Mouse (Mus musculus): ENCODE measurements around the gene Setd1b. TPM values are rescaled to one million over a fixed set of nuclear protein-coding genes. Genes with fewer than 3 reads are reported as not detected.
A peak's percentile ranks its signal among the peaks of the same experiment; 100 is the strongest.

Gene Setd1b
- 10 to 100 TPM; 27.0 to 32.1 TPM for total RNA-seq (2021)

- intact Hi-C loops (cut with DNase I): no loop called here
- peak; percentile 52 to 66 for DNase-seq (ENCODE audit: low spot score in 2 of 2)
Observed at GRCm38 (mm10) chr5:123142161-123143157, at the start of gene Setd1b. Gene Setd1b (plus strand): TSS chr5:123142193.

- DNase-seq (ENCODE audit: low spot score in 2 of 2): no peak
- intact Hi-C loops (cut with DNase I): no loop called here
Observed at GRCm38 (mm10) chr5:123093077-123093633, 48.8 kb upstream of the Setd1b start.

GRCm38 (mm10) chr5:123094238-123094991, 47.6 kb upstream of the Setd1b start:
- no peak for DNase-seq (ENCODE audit: low spot score in 2 of 2)
- intact Hi-C loops (cut with DNase I): no loop called here

GRCm38 (mm10) chr5:123096299-123096698, 45.7 kb upstream of the Setd1b start:
- no peak for DNase-seq (ENCODE audit: low spot score in 2 of 2)
- intact Hi-C loops (cut with DNase I): no loop called here

DNA sequence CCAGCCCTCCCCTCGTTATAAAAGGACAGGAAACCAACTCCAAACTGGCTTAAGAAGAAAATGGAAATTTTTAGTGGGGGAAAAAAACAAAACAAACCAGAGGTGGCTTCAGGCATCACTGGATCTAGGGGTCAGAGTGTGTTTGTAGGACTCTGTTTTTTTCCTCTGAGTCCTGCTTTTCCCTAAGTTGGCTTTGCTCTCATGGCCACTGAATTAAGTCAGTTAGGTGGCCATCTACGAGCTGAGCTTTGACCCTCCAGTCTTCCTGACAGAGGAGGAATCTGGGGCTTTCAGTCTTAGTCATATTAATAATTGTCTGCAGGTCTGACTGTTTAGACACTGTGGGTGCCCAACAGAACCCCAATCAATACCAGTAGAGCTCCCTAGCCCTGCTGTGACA, 43.5 kb upstream of the Setd1b start:
- DNase-seq (ENCODE audit: low spot score in 2 of 2): no peak
- intact Hi-C loops (cut with DNase I): no loop called here

DNA sequence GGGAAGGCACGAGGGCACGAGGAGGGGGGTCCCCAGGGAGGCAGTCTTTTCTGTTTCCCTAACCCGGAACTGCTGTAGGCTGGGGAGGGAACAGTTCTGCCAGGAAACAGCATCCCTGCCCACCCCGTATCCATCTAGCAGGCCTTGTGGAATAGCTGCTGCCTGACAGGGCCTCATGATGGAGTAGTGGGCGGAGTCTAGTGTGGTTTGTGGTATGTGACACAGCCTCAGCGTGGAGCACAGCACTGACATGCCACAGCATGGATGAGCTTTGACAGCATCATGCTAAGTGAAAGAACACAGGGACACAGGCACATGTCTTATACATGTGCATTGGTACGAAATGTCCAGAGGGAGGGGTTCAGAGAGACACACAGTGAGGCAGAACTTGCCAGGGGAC, 39.6 kb upstream of the Setd1b start:
- intact Hi-C loops (cut with DNase I): no loop called here
- no peak for DNase-seq (ENCODE audit: low spot score in 2 of 2)

GRCm38 (mm10) chr5:123103556-123103955, 38.4 kb upstream of the Setd1b start:
- intact Hi-C loops (cut with DNase I): no loop called here
- DNase-seq (ENCODE audit: low spot score in 2 of 2): no peak

GRCm38 (mm10) chr5:123104769-123105168, 37.2 kb upstream of the Setd1b start:
- no peak for DNase-seq (ENCODE audit: low spot score in 2 of 2)
- intact Hi-C loops (cut with DNase I): no loop called here

- intact Hi-C loops (cut with DNase I): no loop called here
- DNase-seq (ENCODE audit: low spot score in 2 of 2): peak in 1 of 2 experiments; percentile 57
Observed at GRCm38 (mm10) chr5:123109452-123110203, 32.4 kb upstream of the Setd1b start.

- intact Hi-C loops (cut with DNase I): no loop called here
- DNase-seq (ENCODE audit: low spot score in 2 of 2): no peak
Observed at GRCm38 (mm10) chr5:123110296-123110721, 31.7 kb upstream of the Setd1b start.

DNA sequence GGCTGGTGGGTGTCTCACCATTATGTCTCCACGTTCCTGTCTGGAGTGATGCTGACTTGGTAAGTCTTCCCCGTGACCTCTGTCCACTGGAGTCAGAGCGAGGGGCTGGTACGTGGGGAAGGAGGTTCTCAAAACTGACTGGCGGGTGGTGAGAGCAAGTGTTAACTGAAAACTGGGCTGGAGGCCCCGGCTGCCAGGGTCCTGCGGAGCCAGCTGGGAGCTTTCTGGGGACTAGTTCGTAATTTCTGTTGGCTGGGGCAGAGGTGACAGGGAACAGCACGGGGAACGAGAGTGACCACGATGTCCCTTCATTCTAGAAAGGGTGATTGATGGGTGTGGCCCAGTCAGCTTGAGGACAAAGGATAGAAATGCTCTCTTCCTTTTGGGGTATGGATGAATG, 27.9 kb upstream of the Setd1b start:
- DNase-seq (ENCODE audit: low spot score in 2 of 2): no peak
- intact Hi-C loops (cut with DNase I): loop anchor here (2.0 kb wide), 1 partner anchor 49 kb away; no protein-coding TSS in a partner anchor

GRCm38 (mm10) chr5:123114924-123115323, 27.1 kb upstream of the Setd1b start:
- intact Hi-C loops (cut with DNase I): loop anchor here (2.0 kb wide), 1 partner anchor 50 kb away; no protein-coding TSS in a partner anchor
- peak in 1 of 2 experiments; percentile 48 for DNase-seq (ENCODE audit: low spot score in 2 of 2)

DNA sequence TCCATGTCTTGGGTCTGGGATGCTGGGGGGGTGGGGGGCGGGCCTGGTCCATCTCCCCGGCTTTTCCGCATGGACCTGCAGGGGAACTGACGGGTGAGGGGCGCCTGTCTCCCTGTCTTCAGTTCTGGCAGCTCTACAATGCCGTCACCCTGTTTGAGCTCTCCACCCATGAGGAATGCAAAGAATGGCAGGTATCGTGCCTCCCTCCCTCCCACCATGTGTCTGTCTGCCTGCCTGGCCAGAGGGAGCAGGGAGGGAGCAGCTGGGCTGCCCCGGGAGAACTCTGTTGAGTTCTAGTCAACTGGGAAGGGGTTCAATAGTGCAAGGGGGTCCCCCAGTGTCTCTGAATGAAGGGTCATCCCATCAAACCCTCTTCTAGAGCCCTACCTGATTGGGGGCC, 25.9 kb upstream of the Setd1b start:
- intact Hi-C loops (cut with DNase I): loop anchor here (2.0 kb wide), 1 partner anchor 17 kb away; the partner anchor contains the start of gene Rhof
- no peak for DNase-seq (ENCODE audit: low spot score in 2 of 2)

- intact Hi-C loops (cut with DNase I): loop anchor here (1.0 to 2.0 kb wide), 3 partner anchors 16 to 54 kb away; partner anchors contain the start of gene Rhof
- peak; percentile 58 to 72 for DNase-seq (ENCODE audit: low spot score in 2 of 2)
Observed at GRCm38 (mm10) chr5:123117257-123117656, 24.7 kb upstream of the Setd1b start.

GRCm38 (mm10) chr5:123117773-123118172, 24.2 kb upstream of the Setd1b start:
- intact Hi-C loops (cut with DNase I): loop anchor here (1.0 to 2.0 kb wide), 3 partner anchors 15 to 54 kb away; partner anchors contain the start of gene Rhof
- DNase-seq (ENCODE audit: low spot score in 2 of 2): no peak

GRCm38 (mm10) chr5:123118826-123119225, 23.2 kb upstream of the Setd1b start:
- intact Hi-C loops (cut with DNase I): no loop called here
- no peak for DNase-seq (ENCODE audit: low spot score in 2 of 2)

DNA sequence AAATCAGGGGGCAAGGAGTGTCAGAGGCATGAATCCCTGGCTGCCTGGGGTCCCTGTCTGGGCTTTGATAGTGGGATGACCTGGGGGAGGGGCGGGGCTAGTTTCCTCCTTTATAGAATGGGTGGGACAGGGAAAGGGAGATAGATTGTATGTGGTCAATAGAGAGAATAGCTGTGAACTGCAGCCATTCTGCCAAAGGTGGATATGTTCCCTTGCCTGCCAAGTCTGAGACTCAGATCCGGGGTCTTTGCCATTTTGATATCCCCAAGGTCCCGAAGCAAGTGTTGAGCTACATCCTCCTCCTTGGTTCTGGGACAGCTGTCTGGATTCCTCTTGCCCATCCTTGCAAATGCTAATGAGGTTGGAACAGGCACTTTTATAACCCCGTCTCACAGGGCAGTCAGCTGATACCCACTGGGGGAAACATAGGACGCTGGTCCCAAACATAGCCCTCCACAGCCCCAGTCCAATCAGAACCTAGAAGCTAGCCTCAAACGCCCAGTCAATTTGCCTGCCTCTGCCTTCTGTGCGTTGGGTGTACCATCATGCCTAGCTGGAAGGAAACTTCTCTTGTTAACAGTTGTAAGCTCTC, 21.3 kb upstream of the Setd1b start:
- intact Hi-C loops (cut with DNase I): no loop called here
- no peak for DNase-seq (ENCODE audit: low spot score in 2 of 2)

GRCm38 (mm10) chr5:123122181-123122580, 19.8 kb upstream of the Setd1b start:
- intact Hi-C loops (cut with DNase I): no loop called here
- DNase-seq (ENCODE audit: low spot score in 2 of 2): no peak

DNA sequence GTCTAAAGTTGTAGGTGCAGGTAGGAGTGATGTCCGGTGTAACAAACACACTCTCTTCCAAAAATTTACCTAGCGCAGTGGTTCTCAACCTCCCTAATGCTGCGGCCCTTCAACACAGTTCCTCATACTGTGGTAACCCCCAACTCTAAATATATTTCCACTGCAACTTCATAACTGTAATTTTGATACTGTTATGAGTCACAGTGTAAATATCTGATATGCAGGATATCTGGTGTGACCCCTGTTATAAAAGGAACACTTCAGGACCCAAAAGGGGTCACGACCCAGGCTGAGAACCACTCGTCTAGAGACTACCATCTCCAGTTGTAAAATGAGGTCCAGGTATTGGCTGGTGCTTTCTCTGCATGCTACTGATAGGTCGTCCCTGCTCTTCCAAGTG, 16.9 kb upstream of the Setd1b start:
- intact Hi-C loops (cut with DNase I): no loop called here
- no peak for DNase-seq (ENCODE audit: low spot score in 2 of 2)

All from left cerebral cortex, postnatal 25 days (tissue).